Mouse (Mus musculus): Measurements from ENCODE around the gene Kif18b.
A peak's percentile ranks its signal among the peaks of the same experiment; 100 is the strongest.

The Kif18b gene

DNA sequence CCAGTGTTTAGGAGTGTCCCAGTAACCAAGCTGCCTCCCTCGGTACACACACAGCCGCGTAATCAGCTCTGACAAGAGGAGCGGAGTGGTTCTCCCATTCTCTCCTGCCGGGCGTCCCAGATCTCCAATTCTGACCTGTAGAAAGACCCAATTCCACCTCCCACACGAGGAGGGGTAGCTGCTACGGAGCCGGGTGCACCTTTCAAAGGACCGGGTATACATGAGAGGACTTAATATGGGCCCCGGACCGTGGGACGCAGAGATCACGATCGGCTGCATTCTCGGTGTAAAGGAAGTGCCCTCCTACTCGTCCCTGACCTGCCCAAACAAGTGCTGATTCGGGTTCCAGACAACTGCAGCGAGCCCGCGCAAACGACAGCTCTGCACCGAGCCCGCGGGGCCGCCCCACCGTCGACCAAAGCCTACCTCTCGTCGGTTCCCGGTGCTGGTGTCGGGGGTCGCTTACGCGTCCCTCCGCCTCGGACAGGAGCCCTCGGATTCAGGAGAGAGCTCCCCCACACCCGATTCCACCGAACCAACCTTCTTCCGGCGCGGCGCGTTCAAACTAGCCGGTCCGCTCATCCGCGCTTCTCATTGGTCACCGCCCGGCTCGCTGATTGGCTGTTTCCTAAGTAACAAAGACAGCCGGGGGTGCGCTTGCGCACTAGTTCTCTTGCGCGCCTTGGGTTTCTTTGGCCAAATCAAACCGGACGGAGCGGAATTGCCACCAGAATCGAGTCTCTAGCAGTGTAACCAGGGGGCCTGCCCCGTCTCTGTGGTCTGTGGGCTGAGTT, at the start of gene Kif18b:
TSS of gene Kif18b (minus strand) at position 568 of the 794 bp plus-strand sequence.
- DNase-seq, result peak; percentile 91 to 93

- DNase-seq, result no peak
Observed at GRCm38 (mm10) chr11:102972326-102972725, 47.4 kb upstream of the Kif18b start.

- DNase-seq, result no peak
Observed at GRCm38 (mm10) chr11:102971604-102972003, 46.7 kb upstream of the Kif18b start.

- no peak for DNase-seq
Observed at GRCm38 (mm10) chr11:102964547-102965091, 39.7 kb upstream of the Kif18b start.

DNA sequence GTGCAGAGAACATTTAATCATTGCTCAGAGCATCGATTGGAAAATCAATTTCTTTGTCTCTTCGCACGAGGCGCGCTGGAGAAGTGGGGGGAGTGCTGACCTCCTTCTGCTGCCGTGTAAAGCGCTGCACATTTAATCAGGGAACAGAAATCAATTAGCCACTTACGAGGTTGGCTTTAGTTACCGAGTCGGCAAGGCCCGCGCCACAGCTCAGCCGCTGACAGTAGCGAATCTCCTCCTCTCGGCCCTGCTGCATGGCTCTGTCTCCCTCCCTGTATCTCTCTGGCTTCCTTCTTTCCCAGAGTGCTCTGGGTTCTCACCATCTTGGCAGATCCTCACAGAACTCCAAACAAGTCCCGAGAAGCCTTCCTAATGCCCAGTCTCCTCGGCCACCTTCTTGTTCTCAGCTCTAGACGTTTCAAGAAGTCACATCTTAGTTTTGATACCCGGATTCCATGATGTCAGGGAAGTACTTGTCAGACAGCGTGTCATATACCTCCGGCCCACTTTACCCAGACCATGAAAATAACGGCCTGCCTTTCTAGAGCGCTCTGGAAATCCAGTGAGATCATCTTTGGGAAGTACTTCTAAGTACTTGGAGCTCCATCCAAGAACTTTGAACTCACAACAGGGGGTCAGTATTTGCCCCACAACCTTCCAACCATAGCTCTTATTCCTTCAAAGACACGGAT, 39.1 kb upstream of the Kif18b start:
- no peak for DNase-seq

DNA sequence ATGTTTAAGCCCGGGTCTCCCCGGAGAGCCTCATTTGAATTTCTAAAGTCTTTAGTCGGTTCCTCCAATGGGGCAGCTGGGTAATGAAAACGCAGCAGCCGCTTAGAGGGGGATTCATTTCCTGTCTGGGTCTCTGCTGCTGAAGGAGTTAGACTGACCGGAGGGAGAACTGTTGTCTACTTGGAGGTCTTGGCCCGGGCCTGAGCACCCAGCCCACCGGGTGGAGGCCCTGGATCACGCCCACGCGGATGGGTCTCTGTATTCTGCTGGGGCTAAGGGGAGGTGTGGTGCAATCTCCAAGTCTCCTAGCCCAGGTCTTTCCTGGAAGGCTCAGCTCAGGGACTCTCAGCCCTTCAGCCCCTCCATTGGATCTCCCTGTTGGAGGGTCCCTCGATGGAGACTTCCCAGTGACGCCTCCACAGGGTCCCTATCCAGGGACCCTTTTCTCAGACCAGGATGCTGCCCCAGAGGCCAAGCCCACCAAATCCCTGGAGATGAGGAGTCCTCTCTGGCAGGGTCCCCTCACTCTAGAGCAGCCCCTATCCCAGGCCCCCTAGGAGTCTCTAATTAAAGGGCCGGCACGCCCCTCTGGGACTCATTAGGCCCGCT, 38.4 kb upstream of the Kif18b start:
- DNase-seq, result no peak

DNA sequence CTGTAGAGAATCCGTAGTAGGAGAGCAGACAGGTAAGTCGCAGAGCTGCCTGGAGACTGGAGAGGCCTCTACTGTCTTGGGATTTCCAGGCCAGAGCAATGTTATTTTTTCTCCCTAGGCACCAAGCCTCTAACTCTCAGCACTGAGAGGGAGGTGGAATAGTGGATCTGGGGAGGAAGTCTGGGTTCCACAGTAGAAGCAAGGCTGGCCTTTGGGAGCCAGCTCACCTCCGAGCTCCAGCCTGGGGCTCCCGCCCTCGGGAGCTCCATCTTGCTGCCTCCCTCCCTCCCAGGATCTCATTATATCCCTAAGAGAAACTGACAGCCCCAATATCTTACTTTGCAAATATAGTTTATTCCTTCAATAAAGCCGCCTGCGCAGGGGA, 37.9 kb upstream of the Kif18b start:
- DNase-seq, result no peak

DNA sequence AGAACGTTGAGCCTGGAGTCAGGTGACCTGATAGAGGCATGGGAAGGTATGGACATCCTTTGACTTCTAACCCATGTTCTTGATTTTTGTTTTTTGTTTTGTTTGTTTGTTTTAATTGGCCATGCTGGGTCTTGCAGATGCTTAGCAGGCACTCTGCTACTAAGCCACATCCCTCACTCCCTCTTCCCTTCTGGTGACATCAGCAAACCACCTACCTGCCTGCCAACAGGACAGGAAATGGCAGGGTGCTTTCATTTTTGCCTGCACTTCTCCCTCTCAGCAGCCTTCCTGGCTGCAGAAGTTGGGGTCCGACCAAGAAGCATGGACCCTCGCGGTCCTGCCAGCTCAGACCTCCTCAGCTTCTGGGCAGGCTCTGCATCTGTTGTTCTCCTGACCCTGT, 36.2 kb upstream of the Kif18b start:
- DNase-seq, result no peak

DNA sequence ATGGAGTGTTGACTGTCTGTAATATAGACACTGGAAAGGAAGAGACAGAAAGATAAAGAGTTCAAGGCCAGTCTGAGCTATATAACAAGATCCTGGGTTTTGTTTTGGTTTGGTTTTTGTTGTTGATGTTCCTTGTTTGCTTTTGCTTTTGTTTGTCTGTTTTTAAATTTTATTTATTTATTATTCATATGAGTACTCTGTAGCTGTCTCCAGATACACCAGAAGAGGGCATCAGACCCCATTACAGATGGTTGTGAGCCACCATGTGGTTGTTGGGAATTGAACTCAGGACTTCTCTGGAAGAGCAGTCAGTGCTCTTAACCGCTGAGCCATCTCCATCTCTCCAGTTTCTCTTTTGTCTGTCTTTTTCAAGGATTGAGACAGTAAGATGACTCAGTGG, 33.9 kb upstream of the Kif18b start:
- DNase-seq, result no peak

DNA sequence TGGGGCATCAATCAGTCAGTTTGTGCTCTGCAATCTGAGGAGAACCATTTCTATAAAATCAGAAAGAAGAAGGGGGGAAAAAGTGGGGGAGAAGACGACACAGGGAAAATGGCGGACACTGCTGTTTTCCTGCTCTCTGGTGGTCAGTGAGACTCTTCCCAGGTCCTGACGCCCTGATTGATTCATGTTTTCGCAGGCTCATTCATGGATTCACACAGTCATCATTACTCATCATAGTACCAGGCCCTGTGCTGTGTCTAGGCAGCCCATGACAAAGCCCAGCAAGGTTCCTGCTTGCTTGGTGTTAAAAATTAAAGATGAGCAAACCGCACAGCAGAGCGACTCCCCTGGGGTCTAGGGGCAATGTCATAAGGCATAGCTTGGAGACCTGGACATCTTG, 33.5 kb upstream of the Kif18b start:
- no peak for DNase-seq

- no peak for DNase-seq
Observed at GRCm38 (mm10) chr11:102957692-102958091, 32.8 kb upstream of the Kif18b start.

- DNase-seq, result no peak
Observed at GRCm38 (mm10) chr11:102956962-102957614, 32.2 kb upstream of the Kif18b start.

- no peak for DNase-seq
Observed at GRCm38 (mm10) chr11:102952922-102953321, 28.0 kb upstream of the Kif18b start.

GRCm38 (mm10) chr11:102948043-102948961, 23.4 kb upstream of the Kif18b start:
- DNase-seq, result peak; percentile 7 to 15

DNA sequence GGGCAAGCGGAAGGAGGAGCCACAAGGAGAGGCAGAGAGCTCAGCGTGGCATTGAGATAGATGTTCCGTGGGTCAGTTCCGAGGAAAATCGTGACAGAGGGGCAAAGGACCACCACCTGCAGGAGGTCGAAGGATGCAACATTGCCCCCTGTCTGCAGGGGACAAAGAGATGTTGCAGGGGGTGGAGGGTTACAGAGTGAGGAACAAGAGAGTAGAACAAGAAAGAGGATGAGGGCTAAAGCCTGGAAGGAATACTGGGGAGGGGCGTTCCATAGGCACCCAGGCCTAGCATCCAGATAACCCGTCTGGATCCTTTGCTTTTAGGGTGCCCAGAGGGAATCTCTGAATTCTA, 22.0 kb upstream of the Kif18b start:
- DNase-seq, result no peak

DNA sequence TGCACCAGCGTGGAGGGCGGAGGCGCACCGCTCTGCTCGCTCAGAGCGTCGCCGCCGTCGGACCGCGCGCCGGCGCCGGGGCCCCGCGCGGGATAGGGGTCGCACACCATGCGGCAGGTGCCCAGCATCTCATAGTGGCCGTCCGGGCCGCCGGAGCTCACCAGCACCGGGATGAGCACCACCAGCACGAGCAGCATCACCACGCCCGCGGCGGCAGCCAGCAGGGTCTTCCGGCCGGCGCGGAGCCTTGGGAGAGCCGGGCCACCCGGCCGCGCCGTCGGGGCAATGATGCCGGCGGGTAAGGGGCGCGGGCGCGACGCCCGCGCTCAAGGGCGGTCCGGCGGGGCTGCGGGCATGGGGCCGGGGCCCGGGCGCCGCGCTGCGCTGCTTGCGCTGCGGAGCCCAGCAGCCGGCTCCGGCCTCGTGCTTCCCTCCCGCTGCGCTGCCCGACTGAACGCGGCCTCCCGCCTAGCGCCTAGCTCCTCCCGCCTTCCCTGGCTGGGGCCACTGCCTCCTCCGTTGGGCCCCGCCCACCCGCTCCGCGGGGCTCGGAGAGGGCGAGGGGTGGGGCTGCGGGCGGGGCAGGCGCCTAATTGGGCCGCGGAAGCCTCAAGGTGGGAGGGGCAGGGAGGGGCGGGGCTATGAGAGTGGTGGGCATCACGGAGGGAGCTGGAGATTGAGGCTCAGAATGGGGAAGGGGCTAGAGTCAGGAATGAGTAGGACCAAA, 21.5 kb upstream of the Kif18b start, which contains the start of gene C1ql1:
TSS of gene C1ql1 (minus strand) at position 424 of the 727 bp plus-strand sequence.
- peak; percentile 75 to 85 for DNase-seq

- peak in 1 of 2 experiments; percentile 9 for DNase-seq
Observed at GRCm38 (mm10) chr11:102945306-102946264, 20.7 kb upstream of the Kif18b start.

- no peak for DNase-seq
Observed at GRCm38 (mm10) chr11:102941236-102941635, 16.3 kb upstream of the Kif18b start.

GRCm38 (mm10) chr11:102939024-102939675, 14.2 kb upstream of the Kif18b start:
- no peak for DNase-seq

Data from thymus, postnatal 36 days (tissue).